Mouse (Mus musculus) layer of hippocampus, postnatal 14 days (tissue): ENCODE results near the gene Abca3. TPM values are rescaled to one million over a fixed set of nuclear protein-coding genes. Genes with fewer than 3 reads are reported as not detected.
A peak's percentile ranks its signal among the peaks of the same experiment; 100 is the strongest.

Experiments
- DNase-seq, 2 experiments: peaks; one replicate each; pipeline ENCODE4 v3.0.0; 2021 to 2022; ENCODE audit warnings: low spot score in 2 of 2, mixed read lengths in 1 of 2
- long read RNA-seq, 2 experiments: library from polyadenylated mRNA; stranded (forward); transcript quantifications; one replicate each; pipeline ENCODE4 v2.0.0; 2021
- total RNA-seq, 2 experiments: library from RNA; stranded (reverse); gene quantifications; 2 replicates each; pipeline ENCODE4 v1.2.3; 2021

Gene Abca3
- total RNA-seq = 100 to 1,000 TPM; 102 to 104 TPM
- long read RNA-seq, experiment 1, full-length matches to known transcripts = 16 of 50 reads
- long read RNA-seq, experiment 1, partial matches to known transcripts = 29 of 50 reads
- long read RNA-seq, experiment 1, other reads (novel, unspliced or antisense) = 5 of 50 reads
- long read RNA-seq, experiment 2, full-length matches to known transcripts = 8 of 74 reads
- long read RNA-seq, experiment 2, partial matches to known transcripts = 55 of 74 reads
- long read RNA-seq, experiment 2, other reads (novel, unspliced or antisense) = 11 of 74 reads

DNA sequence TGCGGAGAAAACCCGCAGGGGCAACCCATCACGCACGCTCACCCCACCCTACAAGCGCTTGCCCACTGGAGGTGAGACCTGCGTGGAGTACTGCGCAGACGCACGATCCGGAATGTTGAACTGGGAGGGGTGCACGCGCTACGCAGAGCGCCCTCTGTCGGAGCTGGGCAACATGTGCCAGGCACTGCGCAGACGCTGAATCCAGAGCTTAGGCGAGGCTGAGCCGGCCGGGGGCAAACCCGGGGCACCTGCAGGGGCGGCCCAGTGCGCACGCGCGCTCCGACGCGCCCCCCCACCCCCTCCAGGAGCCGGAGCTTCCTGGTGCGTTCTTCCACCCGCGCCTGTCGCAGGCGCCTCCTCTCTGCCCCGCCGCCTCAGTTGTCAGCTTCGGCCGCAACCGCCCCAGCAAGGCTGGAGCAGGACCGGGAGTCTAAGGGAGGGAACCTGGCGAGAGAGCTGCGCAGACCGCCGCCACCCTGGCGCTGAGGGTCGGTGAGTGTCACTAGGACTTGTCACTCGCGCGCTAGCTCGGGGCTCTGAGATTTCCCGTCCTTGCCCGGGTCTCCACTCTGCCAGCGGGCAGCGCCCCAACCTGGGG, at the start of gene Abca3:
Gene Abca3, plus strand, starts transcription at position 191 of the 598 bp plus-strand sequence.
- peak; percentile 94 to 97 for DNase-seq

DNA sequence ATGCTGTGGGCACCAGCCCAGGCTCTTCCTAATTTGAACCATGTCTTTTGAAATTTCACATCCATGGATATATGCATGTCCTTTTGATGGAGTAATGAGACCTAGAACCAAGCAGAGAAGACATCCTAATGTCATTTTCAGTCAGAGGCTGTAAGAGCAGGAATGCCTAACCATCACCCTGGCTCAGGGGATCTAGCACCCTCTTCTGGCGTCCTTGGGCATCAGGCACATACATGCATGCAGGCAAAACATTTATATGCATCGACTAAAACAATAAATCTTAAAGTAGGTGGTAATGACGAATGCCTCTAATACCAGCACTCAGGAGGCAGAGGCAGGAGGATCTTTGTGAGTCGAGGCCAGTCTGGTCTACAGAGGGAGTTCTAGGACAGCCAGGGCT, 44.2 kb upstream of the Abca3 start:
- peak in 1 of 2 experiments; percentile 13 for DNase-seq

DNA sequence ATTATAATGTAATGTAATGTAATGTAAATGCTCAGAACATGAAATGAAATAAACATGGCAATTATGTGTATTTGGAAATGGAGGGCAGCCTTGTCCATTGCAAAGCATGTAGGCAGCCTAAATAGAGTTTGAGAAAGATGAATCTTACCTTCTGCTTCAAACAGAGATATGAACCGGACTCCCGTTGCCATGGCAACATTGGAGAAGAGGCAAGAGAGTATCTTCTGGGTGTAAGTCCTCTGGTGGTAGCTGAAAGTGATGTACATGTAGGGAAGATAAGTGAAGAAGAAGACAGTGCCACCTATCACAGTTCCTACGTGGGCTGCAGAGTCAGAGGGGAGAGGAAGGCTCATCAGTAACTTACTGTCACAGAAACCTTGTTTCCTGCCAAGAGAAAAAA, 30.9 kb upstream of the Abca3 start:
- no peak for DNase-seq

DNA sequence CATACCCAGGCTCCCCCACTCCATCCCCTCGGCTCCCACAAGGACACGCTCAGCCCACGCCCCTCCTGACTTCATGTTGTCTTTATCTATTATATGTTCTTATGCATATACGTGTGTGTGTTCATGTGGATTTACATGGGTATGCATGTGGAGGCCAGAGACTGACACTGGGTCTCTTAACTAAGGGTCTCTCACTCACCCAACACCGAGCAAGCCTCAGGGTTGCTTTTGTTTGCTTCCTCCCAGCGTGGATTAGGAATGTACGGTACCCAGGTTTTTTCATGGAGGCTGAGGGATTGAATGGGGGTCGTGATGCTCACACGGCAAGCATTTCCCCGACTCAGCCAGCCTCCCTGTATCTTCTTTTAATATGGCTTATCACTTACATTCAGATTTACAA, 26.7 kb upstream of the Abca3 start:
- no peak for DNase-seq

DNA sequence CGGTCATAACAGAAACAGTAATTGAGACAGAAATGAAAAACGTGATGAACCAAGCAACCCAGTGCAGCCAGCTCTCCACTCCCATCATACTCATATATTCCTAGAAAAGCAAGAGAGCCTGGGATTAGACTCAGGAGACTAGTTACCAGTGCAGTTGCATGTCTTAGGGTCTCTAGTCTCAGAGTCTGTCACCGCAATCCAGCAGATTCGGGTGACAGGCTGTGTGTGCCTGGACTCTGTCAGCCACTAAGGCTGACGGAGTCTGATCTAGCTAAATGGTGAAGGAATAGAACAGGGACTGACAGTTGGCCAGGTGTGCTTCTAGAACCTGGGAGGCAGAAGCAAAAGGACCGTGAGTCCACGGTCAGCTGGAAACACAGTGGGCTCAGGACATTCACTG, 24.1 kb upstream of the Abca3 start:
- no peak for DNase-seq

DNA sequence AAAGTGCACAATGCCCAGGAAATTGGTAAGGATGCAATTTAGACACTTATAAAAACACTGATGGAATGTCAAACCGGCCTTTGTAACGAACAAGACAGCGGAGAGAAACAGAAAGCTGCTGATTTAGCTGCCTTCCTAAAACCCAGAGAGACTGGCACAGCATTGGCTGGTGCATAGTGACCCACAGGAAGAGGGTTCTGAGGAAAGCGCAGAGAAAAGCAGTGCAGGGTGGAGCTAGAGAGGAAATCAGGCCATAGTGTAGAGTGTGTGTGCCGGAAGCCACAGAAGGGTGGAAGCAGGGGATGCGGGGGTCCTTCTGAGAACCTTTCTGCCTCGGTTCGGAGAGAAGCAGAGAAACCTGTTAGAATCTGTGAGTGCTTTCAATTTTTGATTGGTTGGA, 7.1 kb upstream of the Abca3 start:
- no peak for DNase-seq

DNA sequence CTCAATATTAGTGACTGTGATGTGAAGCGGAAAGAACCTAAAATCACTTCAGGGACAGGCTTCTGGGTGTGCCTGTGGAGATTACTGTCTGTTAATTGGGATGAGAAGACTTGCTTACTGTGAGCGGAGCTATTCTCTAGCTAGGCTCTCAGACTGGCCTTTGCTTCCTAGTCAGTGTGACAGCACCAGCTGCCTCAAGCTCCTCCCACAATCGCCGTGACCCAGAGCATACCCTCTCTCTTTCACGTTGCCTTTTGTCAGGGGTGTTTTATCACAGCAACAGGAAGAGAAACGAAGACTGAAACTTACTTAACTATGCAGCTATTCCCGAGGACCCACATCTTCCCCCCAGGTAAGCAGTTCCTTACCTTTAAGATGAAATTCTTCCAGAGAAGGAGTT, 4.9 kb upstream of the Abca3 start:
- DNase-seq = no peak

DNA sequence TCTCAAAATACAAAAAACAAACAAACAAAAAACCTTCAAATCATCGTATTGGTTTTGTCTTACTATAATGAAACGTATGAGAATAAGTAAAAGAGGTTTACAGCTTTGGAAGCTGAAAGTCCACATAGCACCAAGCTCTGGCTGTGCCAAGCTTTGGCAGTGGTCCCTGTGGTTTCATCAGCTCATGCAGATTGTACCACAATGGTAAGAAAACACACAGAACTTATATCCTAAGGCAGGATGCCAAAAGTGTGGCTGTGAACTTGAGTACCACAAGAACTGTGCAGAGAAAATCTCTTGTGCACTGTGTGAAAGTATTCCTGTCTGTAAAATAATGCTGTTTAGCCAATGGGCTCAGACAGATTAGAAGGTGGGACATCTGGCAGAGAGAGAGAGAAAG, 2.6 kb upstream of the Abca3 start:
- DNase-seq = no peak

DNA sequence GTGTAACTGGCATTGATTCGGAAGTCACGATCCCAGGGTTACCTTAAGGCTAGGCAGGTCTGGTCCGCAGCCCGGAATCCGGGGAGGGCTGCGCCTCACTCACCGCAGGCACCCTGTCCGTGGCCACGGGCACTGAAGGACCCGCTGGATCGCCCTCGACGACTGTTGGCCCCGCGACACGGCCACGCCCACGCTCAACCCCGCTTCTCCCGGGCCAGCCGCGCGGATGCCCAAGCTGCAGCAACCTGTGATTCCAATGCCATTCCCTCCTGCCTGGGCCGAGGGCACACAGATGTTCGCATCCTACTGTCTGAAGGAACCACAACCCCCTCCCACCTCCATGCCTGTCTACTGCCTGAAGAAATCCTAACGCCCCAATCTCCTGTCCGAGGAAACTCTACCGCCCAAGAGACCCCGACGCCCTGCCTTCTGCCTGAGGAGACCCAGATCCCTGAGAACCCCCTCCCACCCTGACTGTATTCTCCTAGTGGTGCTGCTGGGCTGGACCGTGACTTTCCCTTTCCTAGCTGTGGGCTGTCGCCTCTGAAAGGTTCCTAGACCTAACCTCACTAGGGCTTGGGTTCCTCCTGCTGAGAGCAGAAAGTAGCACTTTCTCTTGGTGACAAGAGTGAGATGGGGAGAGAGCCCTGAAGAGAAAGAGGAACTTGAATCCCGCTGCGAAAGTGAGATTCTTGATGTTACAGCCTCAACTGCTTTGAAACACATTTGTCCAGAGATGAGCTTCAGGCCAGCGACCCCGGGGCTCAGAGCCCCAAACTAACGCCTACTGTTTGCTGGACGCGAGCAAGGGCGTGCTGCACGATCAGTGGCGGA, 607 bp upstream of the Abca3 start, which contains the start of gene Abca17:
Gene Abca17, minus strand, starts transcription at position 143 of the 834 bp plus-strand sequence.
- DNase-seq = peak in 1 of 2 experiments; percentile 5

DNA sequence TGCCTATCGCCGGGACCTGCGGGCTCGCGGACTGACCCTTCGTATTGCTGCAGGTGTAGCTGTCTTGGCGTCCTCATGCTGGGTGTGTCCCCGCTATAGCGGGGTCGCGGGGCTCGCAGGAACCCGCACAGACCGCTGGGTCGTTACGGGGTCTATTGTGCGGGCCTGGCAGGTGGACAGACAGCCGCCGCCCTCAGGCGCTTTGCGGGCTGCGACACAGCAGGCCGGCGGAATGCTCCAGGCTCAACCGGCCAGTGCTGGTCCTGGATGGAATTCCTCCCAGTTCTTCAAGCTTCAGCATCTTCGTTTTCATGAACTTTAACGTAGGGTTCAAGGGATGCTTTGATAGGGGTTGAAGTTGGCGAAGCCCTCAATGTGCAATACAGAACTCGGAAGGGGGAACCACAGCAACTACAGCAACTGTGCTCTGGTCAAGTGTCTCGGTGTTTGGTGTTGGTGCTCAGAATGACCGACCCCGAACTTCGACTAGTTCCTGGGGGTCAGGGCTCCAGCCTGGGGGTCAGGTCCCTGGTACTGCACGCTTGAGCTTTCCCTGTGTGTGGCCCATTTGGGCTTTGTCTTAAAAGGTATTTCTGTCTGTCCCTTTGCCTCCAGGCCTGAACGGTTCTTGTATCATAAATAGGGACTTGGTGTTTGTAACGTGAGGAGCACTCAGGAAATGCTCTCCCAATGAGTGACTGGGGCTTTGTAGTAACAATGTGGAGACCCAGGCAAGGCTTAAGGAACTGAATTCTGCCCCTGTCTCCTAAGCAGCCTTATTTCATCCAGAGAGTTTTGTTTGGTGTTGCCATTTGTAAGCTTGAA, 832 bp downstream of the Abca3 start:
- no peak for DNase-seq

DNA sequence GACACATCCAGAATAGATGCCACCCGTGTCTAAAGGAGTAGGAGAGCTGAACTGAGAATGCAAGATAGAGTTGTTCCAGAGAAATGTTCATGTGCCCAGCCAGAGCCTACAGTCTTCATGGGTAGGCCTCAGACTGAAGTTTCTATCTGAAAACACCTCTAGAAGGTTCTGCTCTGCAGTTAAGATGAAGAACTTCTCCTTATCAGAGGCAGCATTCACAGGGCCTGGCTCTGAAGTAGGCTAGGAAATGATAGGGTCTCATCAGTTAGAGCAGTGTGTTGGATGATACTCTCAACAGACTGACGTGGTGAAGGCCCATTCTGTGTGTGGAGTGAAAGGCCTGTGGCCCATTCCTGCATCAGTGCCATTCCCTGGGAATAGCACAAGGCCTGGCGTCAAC, 2.2 kb downstream of the Abca3 start:
- no peak for DNase-seq

DNA sequence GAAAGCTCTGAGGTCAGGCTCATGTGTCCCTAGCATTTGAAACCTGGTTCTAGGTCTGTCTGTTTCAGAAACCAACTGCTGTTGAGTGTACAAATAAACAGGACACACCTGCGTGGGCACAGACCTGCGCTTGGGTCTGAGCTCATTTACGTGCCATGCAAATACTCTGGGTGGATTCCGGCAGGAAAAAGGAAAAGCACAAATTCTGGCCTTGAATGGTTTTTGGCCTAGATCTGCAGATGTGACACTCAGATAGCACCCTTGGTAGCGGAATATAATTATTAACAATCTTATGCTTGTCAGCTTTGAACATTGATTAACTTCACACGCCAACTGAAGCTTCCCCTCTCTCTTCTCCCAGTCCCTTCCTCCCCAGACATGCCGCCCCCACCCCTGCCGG, 3.5 kb downstream of the Abca3 start:
- no peak for DNase-seq

DNA sequence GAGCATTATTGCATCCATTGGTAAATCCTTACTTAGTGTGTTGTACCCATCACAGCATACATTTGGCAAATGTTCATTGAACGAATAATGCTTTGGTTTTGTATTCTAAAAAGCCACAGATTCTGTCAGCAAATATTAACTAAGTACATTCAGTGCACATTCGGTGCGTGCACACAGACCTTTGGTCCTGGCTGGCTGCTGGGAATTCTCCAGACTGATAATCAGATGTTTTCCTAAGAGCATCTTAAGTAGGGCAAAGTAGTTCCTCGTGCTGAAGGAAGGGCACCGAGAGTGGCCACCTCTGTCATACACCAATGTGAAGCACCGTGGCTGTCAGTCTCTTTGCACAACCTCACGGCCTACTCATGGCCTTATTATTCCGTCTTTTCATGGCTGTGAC, 7.3 kb downstream of the Abca3 start:
- DNase-seq = no peak

DNA sequence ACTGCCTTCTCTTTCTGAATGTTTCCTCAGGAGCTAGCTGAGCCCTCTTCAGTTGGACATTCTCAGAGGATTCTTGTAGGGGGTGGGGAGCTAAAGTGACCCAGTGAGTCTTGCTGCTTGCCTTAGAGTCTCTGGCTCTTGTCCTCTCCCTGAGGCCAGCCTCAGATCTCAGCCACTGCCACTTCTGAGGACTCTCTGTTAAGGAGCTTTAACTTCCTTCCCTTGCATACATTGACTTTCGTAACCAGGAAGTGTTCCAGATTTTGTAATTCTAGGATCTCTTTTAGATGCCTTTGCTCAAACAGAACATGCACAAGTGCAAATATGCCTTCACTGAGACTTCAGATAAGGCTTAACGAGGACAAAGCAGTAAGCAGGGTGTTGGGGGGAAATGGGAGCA, 8.2 kb downstream of the Abca3 start:
- DNase-seq = no peak

DNA sequence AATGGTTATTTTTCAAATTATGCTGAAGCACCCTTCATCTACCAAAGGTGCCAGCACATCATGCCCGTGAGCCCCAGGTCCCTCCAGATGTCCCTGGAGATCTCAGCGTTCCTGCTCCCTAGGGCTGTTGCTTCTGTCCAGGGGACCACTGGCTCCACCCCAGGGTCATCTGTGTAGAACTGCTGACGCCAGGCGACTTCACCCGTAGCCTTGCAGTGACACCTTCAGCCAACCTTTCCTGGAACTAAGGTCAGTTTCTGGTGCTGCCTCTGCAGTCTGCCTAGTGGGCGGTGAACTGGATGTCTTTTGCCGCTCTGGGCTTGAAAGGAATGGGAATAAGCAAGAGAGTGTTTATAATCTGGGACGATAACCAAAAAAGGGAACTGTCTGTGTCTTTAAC, 9.1 kb downstream of the Abca3 start:
- no peak for DNase-seq

DNA sequence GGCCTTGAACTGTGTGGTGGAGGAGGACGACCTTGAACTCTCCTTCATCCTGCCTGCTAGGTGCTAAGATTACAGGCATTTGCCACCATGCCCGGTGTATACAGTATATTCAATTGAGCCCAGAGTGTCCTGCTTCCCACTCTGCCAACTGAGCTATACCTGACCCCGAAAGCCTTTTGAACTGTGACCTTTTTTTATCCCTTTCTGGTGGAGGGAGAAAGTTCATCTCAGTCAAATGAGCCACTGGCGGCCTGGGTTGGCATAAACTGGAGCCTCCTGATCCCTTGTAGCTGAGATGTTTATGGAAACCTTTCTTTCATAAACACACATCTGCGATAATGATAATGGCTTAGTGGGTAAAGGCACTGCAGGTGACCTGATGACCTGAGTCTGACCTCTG, 9.5 kb downstream of the Abca3 start:
- no peak for DNase-seq

DNA sequence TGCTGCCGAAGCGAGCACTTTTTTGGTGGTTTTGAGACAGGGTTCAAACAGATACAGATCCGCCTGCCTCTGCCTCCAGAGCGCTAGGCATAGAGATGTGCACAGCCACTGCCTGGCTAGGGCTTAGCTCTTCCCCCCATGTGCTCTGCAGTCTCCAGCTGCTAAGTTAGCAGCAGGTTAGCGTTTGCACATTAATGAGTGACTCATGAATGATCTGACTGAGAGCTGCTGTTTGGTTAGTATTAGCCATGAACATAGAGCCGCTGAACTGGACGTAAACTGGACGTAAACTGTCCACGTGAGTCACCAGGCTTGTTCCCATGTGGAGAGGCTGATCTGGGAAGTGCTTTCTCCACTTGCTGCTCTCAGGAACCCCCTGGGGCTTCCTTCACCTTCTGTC, 10.8 kb downstream of the Abca3 start:
- no peak for DNase-seq

DNA sequence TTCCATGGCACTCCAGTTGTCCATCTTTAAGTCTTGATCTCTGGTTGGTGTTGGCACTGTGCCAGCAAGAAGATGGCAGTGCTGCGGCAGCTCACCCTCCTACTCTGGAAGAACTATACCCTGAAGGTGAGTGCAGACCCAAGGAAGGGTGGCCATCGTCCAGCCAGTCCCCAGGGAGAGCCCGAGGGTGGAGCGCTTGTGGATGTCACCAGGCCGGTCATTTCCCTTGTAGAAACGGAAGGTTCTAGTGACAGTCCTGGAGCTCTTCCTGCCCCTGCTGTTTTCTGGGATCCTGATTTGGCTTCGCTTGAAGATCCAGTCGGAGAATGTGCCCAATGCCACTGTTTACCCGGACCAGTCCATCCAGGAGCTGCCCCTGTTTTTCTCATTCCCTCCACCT, 12.7 kb downstream of the Abca3 start:
- DNase-seq = no peak

DNA sequence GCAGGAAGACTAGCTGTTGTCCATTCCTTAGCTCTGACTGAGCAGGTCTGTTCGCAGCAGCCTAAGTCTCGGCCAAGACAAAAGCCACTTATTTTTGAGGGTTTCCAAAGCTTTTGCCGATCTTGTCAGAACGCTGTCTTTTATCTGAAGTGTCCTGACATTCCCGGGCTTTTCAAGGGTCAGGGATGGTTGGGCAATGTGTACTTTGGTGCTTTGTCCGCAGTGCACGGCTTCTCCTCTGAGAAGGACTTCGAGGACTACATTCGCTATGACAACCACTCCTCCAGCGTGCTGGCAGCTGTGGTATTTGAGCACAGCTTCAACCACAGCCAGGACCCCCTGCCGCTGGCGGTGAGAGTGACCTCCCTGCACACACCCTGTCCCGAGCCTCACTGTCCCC, 14.1 kb downstream of the Abca3 start:
- DNase-seq = no peak

DNA sequence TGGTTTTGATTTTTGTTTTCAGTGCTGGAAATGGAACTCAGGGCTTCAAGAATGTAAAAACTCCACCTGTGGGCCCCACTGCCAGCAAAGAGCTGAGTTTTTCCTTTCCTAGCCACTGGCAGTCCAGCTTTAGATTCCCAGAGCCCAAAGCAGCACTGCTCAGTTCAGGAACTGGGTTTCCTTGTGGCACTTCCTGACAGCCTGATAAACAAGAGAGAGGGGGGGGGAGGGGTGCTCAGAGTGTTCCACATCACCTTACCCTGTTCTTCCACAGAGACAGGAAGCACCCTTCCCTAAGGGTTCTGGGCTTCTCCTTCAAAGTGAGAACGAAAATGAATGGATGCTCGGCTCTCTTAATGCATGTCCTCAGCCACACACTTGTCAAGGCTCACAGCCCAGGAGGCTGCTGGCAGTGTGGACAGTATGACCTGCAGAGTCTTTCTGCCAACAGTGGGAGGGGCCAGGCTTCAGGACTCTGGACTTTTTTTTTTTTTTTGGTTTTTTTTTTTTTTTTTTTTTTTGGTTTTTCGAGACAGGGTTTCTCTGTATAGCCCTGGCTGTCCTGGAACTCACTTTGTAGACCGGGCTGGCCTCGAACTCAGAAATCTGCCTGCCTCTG, 23.5 kb downstream of the Abca3 start:
- DNase-seq = no peak

DNA sequence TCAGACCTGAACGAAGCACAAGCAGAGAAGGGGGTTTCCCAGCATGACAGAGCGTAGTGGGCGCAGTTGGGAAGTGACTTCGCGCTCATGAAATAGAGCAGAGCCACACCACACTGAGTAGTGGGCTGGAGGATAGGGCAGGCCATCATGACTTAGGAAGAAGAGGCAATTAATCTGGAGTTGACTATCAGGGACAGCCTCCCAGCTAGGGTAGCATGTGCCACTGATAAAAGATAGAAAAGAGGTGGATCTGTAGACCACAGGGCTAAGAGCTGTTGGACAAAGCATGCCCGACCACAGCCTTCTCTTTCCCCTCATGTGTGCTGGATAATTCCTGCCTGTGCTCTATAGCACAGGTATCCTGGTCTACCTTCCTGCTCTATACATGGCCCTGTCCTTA, 24.1 kb downstream of the Abca3 start:
- no peak for DNase-seq
